Mouse (Mus musculus): Measurements from ENCODE around the gene Scube2. TPM values are rescaled to one million over a fixed set of nuclear protein-coding genes. Genes with fewer than 3 reads are reported as not detected.

Gene Scube2
- total and polyA plus RNA-seq, 3 experiments, result not detected

GRCm38 (mm10) chr7:109881561-109882099 is 16.2 kb upstream of the Scube2 start:
- dilution Hi-C loops (cut with MboI; ENCODE audit: extremely low pct_ligation_motif_present, extremely low pct_unique_long_range_greater_than_20kb, low sequenced_read_pairs), result no loop called here

GRCm38 (mm10) chr7:109879158-109879557 is 13.7 kb upstream of the Scube2 start:
- TF ChIP-seq MXI1 (IDR thresholded peaks at IDR 0.05; ENCODE audit: low read depth, low read length) (no peak), ZKSCAN1 (IDR thresholded peaks at IDR 0.05; ENCODE audit: borderline replicate concordance, low read depth, low read length) (no peak), SIN3A (IDR thresholded peaks at IDR 0.05; ENCODE audit: low read length) (no peak), TCF12 (IDR thresholded peaks at IDR 0.05; ENCODE audit: low read depth, low read length) (no peak), JUND (conservative IDR thresholded peaks at IDR 0.05; ENCODE audit: low read depth, low read length) (no peak), CTCF (conservative IDR thresholded peaks at IDR 0.05 in 1 of 2, IDR thresholded peaks at IDR 0.05 in 1 of 2; ENCODE audit: low read depth in 2 of 2, low read length in 2 of 2) (no peak), ELF1 (IDR thresholded peaks at IDR 0.05; ENCODE audit: low read depth, low read length) (no peak), RAD21 (IDR thresholded peaks at IDR 0.05; ENCODE audit: low read depth, low read length) (no peak), TBP (conservative IDR thresholded peaks at IDR 0.05; ENCODE audit: low read depth, low read length) (no peak), E2F4 (IDR thresholded peaks at IDR 0.05; ENCODE audit: insufficient replicate concordance, low read depth, low read length) (no peak), MEF2A (IDR thresholded peaks at IDR 0.05; ENCODE audit: borderline replicate concordance, low read depth, low read length) (no peak), EP300 (IDR thresholded peaks at IDR 0.05; ENCODE audit: low read length) (no peak), MAZ (IDR thresholded peaks at IDR 0.05; ENCODE audit: low read depth, low read length) (no peak), ETS1 (conservative IDR thresholded peaks at IDR 0.05; ENCODE audit: low read depth, low read length) (no peak)
- no peak overlapping the region for H3K4me3 ChIP-seq (replicated peaks in 1 of 3; ENCODE audit: low read depth in 2 of 3, low read length in 2 of 3, poor library complexity in 1 of 3)
- peaks cover 3 to 11% of the 10 kb centered on the region in 2 experiments; a peak in 3 of 4 replicates for H3K4me1 ChIP-seq (ENCODE audit: control insufficient read depth in 1 of 2, insufficient read depth in 2 of 2)
- H3K36me3 ChIP-seq (replicated peaks in 1 of 2; ENCODE audit: control insufficient read depth in 1 of 2, insufficient read depth in 1 of 2, low read length in 1 of 2), result no peaks in the 10 kb centered on the region
- in situ Hi-C loops (cut with MboI; ENCODE audit: low pct_ligation_motif_present, low pct_unique_long_range_greater_than_20kb, low sequenced_read_pairs), result no loop called here
- H3K4me2 ChIP-seq (ENCODE audit: insufficient read depth, low read depth, poor library complexity, severe bottlenecking), result no peak overlapping the region
- no peak overlapping the region for H3K27ac ChIP-seq (ENCODE audit: insufficient read depth, low read depth)
- H3K9me3 ChIP-seq (replicated peaks; ENCODE audit: low read length), result no peaks in the 10 kb centered on the region
- H3K27me3 ChIP-seq (replicated peaks), result no peaks in the 10 kb centered on the region
- H3K79me2 ChIP-seq (replicated peaks; ENCODE audit: control insufficient read depth, extremely low read depth, insufficient read depth, poor library complexity, severe bottlenecking), result no peaks in the 10 kb centered on the region
- H3K9ac ChIP-seq (ENCODE audit: insufficient read depth, low read depth), result no peak overlapping the region
- no peak for DNase-seq (ENCODE audit: extremely low read depth)
- dilution Hi-C loops (cut with MboI; ENCODE audit: extremely low pct_ligation_motif_present, extremely low pct_unique_long_range_greater_than_20kb, low sequenced_read_pairs), result no loop called here

More at GRCm38 (mm10) chr7:109881561-109882099, 16.2 kb upstream of the Scube2 start:
- H3K27me3 ChIP-seq (replicated peaks), result no peaks in the 10 kb centered on the region
- no peak overlapping the region for H3K4me3 ChIP-seq (replicated peaks in 1 of 3; ENCODE audit: low read depth in 2 of 3, low read length in 2 of 3, poor library complexity in 1 of 3)
- H3K9ac ChIP-seq (ENCODE audit: insufficient read depth, low read depth), result no peak overlapping the region
- H3K4me1 ChIP-seq (ENCODE audit: control insufficient read depth in 1 of 2, insufficient read depth in 2 of 2), result no peaks in the 10 kb centered on the region
- no peaks in the 10 kb centered on the region for H3K9me3 ChIP-seq (replicated peaks; ENCODE audit: low read length)
- in situ Hi-C loops (cut with MboI; ENCODE audit: low pct_ligation_motif_present, low pct_unique_long_range_greater_than_20kb, low sequenced_read_pairs), result loop anchor here (10.0 kb wide), 1 partner anchor 87 kb away; no protein-coding TSS in a partner anchor
- H3K79me2 ChIP-seq (replicated peaks; ENCODE audit: control insufficient read depth, extremely low read depth, insufficient read depth, poor library complexity, severe bottlenecking), result no peaks in the 10 kb centered on the region
- no peak for DNase-seq (ENCODE audit: extremely low read depth)
- H3K4me2 ChIP-seq (ENCODE audit: insufficient read depth, low read depth, poor library complexity, severe bottlenecking), result no peak overlapping the region
- H3K36me3 ChIP-seq (replicated peaks in 1 of 2; ENCODE audit: control insufficient read depth in 1 of 2, insufficient read depth in 1 of 2, low read length in 1 of 2), result no peaks in the 10 kb centered on the region
- no peak overlapping the region for H3K27ac ChIP-seq (ENCODE audit: insufficient read depth, low read depth)
- TF ChIP-seq CHD1 (IDR thresholded peaks at IDR 0.05; ENCODE audit: low read depth, low read length) (no peak), ZC3H11A (IDR thresholded peaks at IDR 0.05; ENCODE audit: low read depth, low read length) (no peak), TCF12 (IDR thresholded peaks at IDR 0.05; ENCODE audit: low read depth, low read length) (no peak), MAZ (IDR thresholded peaks at IDR 0.05; ENCODE audit: low read depth, low read length) (no peak), PAX5 (IDR thresholded peaks at IDR 0.05; ENCODE audit: low read length) (no peak), UBTF (IDR thresholded peaks at IDR 0.05; ENCODE audit: low read depth, low read length) (no peak), POLR2AphosphoS2 (IDR thresholded peaks at IDR 0.05; ENCODE audit: low read depth, low read length) (no peak), ETS1 (conservative IDR thresholded peaks at IDR 0.05; ENCODE audit: low read depth, low read length) (no peak), POLR2A (IDR thresholded peaks at IDR 0.05; ENCODE audit: low read depth, low read length) (no peak), BHLHE40 (IDR thresholded peaks at IDR 0.05; ENCODE audit: low read depth, low read length) (no peak), RAD21 (IDR thresholded peaks at IDR 0.05; ENCODE audit: low read depth, low read length) (no peak), JUN (IDR thresholded peaks at IDR 0.05; ENCODE audit: insufficient read depth, low read depth, low read length) (no peak)
